Mouse (Mus musculus): ENCODE data around the gene Vcp.

DNA sequence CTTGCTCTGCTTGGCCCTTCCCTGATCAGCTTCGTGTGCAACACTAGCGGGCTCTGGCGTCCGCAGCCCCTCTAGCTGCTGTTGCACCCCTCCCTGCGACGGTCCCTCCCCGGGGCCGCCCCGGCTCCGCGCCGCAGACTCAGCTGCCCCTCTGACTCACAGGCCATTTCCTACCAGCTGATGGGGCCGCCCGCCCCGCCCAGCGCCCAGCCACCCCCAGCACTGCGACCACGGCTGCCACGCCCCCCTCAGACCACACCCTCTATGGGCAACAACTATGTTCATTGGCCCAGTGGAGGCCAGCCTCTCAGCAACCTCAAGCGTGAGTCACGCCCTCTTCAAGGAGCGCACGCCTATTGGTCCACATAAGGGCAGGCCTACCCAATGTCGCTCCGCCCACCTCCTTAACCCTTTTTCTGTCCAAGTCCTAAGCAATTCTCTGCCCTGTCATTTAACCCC lies 39.8 kb upstream of the Vcp start:
- no peak; the same call in 1 of the 2 replicates for TF ChIP-seq CTCF (IDR thresholded peaks at IDR 0.05)
- TF ChIP-seq EP300 (IDR thresholded peaks at IDR 0.05) = no peak; the same call in 1 of the 2 replicates

Measured in lung, postnatal 0 days (tissue).